Mouse (Mus musculus) gastrocnemius, adult 2 months (tissue): Measurements from ENCODE around the gene Cldn6. TPM values are rescaled to one million over a fixed set of nuclear protein-coding genes. Genes with fewer than 3 reads are reported as not detected.

Source experiments
- DNase-seq: peaks from one replicate; pipeline ENCODE4 v3.0.0; 2022
- H3K27ac ChIP-seq: fragments of 200-600 bp; 2 replicates; pipeline ENCODE4 v1.8.1; 2022; ENCODE audit warnings: mild to moderate bottlenecking
- H3K4me3 ChIP-seq: fragments of 200-600 bp; 2 replicates; pipeline ENCODE4 v1.8.1; 2022; ENCODE audit warnings: mild to moderate bottlenecking, moderate library complexity
- CTCF ChIP-seq: fragments of 200-600 bp; IDR thresholded peaks from 2 replicates; pipeline ENCODE4 v1.8.1; 2022; ENCODE audit warnings: antibody characterized with exemption, mild to moderate bottlenecking, moderate library complexity
- intact Hi-C: fragments of 180-260 bp; cut with DNase I; formaldehyde crosslinking; loops from one replicate; pipeline ENCODE4 v1.15.1; 2025
- total RNA-seq, 2 experiments: library from RNA; stranded (reverse); gene quantifications; 2 replicates each; pipeline ENCODE4 v1.2.3; 2021

Gene Cldn6
- total RNA-seq, 2 experiments from 2014 or later = not detected

DNA sequence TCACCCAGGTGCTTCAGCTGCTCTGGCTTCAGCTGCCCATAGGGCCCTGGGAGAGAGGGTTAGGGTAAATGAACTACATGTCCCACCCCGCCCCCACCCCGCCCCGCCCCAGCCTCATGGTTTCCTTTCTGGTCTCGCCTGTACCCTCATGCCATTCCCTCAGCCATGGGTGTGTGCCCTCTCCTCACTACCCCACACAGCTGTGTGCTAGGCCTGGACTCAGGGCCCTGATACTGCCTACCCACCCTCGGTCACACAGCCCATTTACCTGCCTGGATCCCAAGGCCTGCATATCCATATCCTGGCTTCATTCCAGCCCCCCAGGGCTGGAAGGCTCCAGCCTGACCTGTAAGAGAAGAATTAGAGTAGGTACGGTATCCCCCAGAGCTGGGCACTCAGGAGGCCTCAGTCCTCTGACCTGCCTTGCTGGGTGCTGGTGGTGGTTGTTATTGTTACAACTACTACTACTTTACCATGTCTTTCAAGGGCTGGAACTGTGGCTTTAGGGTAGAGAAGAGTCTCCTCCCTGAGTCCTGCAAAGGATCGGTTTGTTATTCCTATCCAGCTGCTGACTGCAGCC is 26.6 kb downstream of the Cldn6 start:
- no peak overlapping the region for H3K27ac ChIP-seq
- intact Hi-C loops = loop anchor here (2.0 kb wide), 1 partner anchor 45 kb away; the partner anchor contains the start of gene Bicdl2
- no peak for DNase-seq
- no peak for TF ChIP-seq CTCF
- no peak overlapping the region for H3K4me3 ChIP-seq

DNA sequence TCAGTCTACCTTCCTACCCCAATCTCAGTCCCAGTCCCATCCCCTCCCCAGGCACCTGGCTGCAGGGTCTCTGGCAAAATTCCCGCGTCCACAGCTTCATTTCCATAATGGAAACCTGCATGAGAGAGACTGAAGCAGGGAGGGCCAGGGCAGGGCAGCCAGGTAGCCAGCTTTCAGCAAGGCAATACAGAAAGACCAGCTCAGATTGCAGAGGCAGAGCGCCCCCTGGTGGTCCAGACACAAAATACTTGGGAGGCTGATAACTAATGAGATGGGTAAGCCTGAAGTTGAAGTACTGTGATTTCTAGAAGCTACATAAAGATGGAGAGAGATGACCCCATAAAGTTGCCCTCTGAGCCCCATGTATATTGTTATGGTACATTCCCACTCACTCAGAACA is 27.2 kb downstream of the Cldn6 start:
- peak; percentile 96 for TF ChIP-seq CTCF
- H3K27ac ChIP-seq = no peak overlapping the region
- intact Hi-C loops = loop anchor here (2.0 kb wide), 1 partner anchor 45 kb away; the partner anchor contains the start of gene Bicdl2
- DNase-seq = peak; percentile 83
- H3K4me3 ChIP-seq = no peak overlapping the region

- no peak for TF ChIP-seq CTCF
- H3K27ac ChIP-seq = no peak overlapping the region
- DNase-seq = no peak
- intact Hi-C loops = no loop called here
- H3K4me3 ChIP-seq = no peak overlapping the region
Observed at GRCm38 (mm10) chr17:23717003-23717402, 38.0 kb downstream of the Cldn6 start.

GRCm38 (mm10) chr17:23719455-23719854 is 40.4 kb downstream of the Cldn6 start:
- TF ChIP-seq CTCF = no peak
- no peak overlapping the region for H3K27ac ChIP-seq
- H3K4me3 ChIP-seq = no peak overlapping the region
- intact Hi-C loops = no loop called here
- no peak for DNase-seq

GRCm38 (mm10) chr17:23721886-23722285 is 42.8 kb downstream of the Cldn6 start:
- intact Hi-C loops = loop anchor here (10.0 kb wide), 1 partner anchor 527 kb away; the partner anchor contains the start of gene Zfp40
- no peak for TF ChIP-seq CTCF
- H3K4me3 ChIP-seq = no peak overlapping the region
- no peak overlapping the region for H3K27ac ChIP-seq
- DNase-seq = no peak

DNA sequence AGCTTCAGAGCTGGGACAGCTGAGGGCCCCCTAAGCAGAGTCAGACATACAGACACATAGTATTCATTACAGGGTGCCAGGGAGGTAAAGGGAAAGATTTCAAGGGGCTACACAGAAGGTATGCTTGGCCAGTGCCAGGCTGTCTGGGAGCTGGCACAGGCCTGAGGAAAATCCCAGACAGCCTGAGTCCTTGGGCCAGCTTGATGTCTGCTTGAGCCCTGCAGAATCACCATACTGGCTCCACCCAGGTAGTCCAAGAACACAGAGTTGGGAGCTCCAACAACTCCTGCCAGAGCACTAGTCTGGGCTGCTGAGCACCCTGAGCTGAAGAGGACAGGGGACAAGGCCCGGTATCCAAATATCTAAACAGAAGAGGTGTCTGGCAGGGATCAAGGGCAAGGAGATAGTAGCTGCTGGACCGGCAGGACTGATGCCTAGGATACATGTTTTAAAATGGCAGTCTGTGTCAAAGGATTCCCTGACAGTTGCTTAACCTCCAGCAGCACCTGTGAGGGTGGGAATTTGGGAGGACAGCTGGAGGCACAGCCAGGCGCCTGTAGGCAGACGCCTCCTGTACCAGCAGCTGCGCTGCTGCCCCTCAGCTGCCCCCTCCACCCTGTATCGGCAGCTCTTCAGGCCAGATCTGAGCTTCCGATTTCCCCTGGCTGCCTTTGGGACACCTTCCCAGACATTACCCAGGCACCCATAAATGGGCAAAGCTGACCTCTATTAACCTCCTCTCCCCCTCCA is 43.5 kb downstream of the Cldn6 start, which contains the start of gene 1520401A03Rik:
Gene 1520401A03Rik (minus strand): TSS at position 408 of the 750 bp plus-strand sequence.
- no peak for TF ChIP-seq CTCF
- intact Hi-C loops = loop anchor here (10.0 kb wide), 1 partner anchor 528 kb away; the partner anchor contains the start of gene Zfp40
- no peak for DNase-seq

GRCm38 (mm10) chr17:23725477-23725876 is 46.4 kb downstream of the Cldn6 start:
- no peak for TF ChIP-seq CTCF
- no peak for DNase-seq
- intact Hi-C loops = loop anchor here (10.0 kb wide), 1 partner anchor 531 kb away; the partner anchor contains the start of gene Zfp40
- H3K27ac ChIP-seq = peak overlapping the region; percentile 88
- H3K4me3 ChIP-seq = peak overlapping the region; percentile 93

More for the DNA sequence above, 43.5 kb downstream of the Cldn6 start, which contains the start of gene 1520401A03Rik:
- H3K4me3 ChIP-seq = no peak within 1 kb of the TSS
- H3K27ac ChIP-seq = no peak within 1 kb of the TSS

GRCm38 (mm10) chr17:23725999-23726757 is 47.1 kb downstream of the Cldn6 start, which contains the start of gene Pkmyt1:
Gene Pkmyt1 (plus strand): TSS chr17:23726336.
- Histone ChIP-seq H3K4me3 (peak within 1 kb of the TSS; percentile 93), H3K27ac (peak within 1 kb of the TSS; percentile 88)
- peak; percentile 97 for DNase-seq
- intact Hi-C loops = loop anchor here (10.0 kb wide), 1 partner anchor 531 kb away; the partner anchor contains the start of gene Zfp40
- TF ChIP-seq CTCF = no peak

GRCm38 (mm10) chr17:23726758-23727142 is 47.7 kb downstream of the Cldn6 start:
- H3K27ac ChIP-seq = peak overlapping the region; percentile 88
- peak; percentile 4; the same call in 1 of the 2 replicates for TF ChIP-seq CTCF
- H3K4me3 ChIP-seq = peak overlapping the region; percentile 93
- DNase-seq = peak; percentile 88
- intact Hi-C loops = loop anchor here (10.0 kb wide), 1 partner anchor 532 kb away; the partner anchor contains the start of gene Zfp40

DNA sequence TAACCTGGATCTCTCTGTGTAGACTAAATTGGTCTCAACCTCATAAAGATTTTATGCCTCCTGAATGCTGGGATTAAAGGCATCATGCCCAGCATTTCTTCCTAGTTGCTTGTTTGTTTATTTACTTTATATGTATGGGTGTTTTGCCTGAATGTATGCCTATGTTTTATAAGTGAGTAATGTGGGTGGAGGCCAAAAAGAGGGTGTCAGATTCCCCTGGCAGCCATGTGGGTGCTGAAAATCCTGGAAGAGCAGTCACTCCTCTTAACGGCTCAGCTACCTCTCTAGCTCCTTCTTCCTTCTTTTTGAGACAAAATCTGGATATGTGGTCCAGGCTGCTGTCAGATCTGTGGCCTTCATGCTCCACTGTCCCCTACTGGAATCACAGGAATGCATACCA is 51.4 kb downstream of the Cldn6 start:
- no peak for DNase-seq
- TF ChIP-seq CTCF = no peak
- intact Hi-C loops = no loop called here
- H3K27ac ChIP-seq = no peak overlapping the region
- H3K4me3 ChIP-seq = no peak overlapping the region

Other genes with a start within 250 kb of the Cldn6 start
- not detected for gene Vmn2r117, start 199.6 kb upstream of the Cldn6 start, total RNA-seq
- 1 to 10 TPM; 2.0 to 3.3 TPM for gene Zfp213, start 115.0 kb upstream of the Cldn6 start, total RNA-seq
- 1 to 10 TPM; 1.5 to 2.1 TPM for gene Zfp13, start 79.8 kb upstream of the Cldn6 start, total RNA-seq
- not detected for gene Zscan10, start 78.4 kb upstream of the Cldn6 start, total RNA-seq
- gene Mmp25, start 34.0 kb upstream of the Cldn6 start, total RNA-seq = under 1 TPM in 1 of 2 experiments, not detected in 1; 0.06 TPM
- not detected for gene Bicdl2, start 18.7 kb upstream of the Cldn6 start, total RNA-seq
- 100 to 1,000 TPM; 112 to 137 TPM for gene Hcfc1r1, start 5.7 kb upstream of the Cldn6 start, total RNA-seq
- 1 to 10 TPM; 6.3 to 8.8 TPM for gene Thoc6, start 5.4 kb upstream of the Cldn6 start, total RNA-seq
- gene Tnfrsf12a, start 1.8 kb upstream of the Cldn6 start, total RNA-seq = 10 to 100 TPM; 19.5 to 27.5 TPM
- gene Cldn9, start 4.8 kb downstream of the Cldn6 start, total RNA-seq = under 1 TPM; 0.15 to 0.17 TPM
- not detected for gene 1520401A03Rik, start 43.5 kb downstream of the Cldn6 start, total RNA-seq
- under 1 TPM; 0.53 to 0.64 TPM for gene Pkmyt1, start 47.1 kb downstream of the Cldn6 start, total RNA-seq
- 1 to 10 TPM; 2.7 to 4.0 TPM for gene Paqr4, start 61.6 kb downstream of the Cldn6 start, total RNA-seq
- gene Kremen2, start 66.6 kb downstream of the Cldn6 start, total RNA-seq = not detected
- 10 to 100 TPM; 43.3 to 50.4 TPM for gene Flywch1, start 92.4 kb downstream of the Cldn6 start, total RNA-seq
- gene Flywch2, start 106.8 kb downstream of the Cldn6 start, total RNA-seq = under 1 TPM; 0.47 to 0.51 TPM
- gene Srrm2, start 111.3 kb downstream of the Cldn6 start, total RNA-seq = 100 to 1,000 TPM; 178 to 227 TPM
- gene Elob, start 149.9 kb downstream of the Cldn6 start, total RNA-seq = 100 to 1,000 TPM; 296 to 351 TPM
- not detected for gene Prss33, start 156.8 kb downstream of the Cldn6 start, total RNA-seq
- not detected for gene Prss32, start 164.6 kb downstream of the Cldn6 start, total RNA-seq
- gene Prss41, start 164.9 kb downstream of the Cldn6 start, total RNA-seq = not detected
- gene Prss21, start 188.8 kb downstream of the Cldn6 start, total RNA-seq = not detected
- not detected for gene Dcpp1, start 201.6 kb downstream of the Cldn6 start, total RNA-seq
- gene Dcpp2, start 201.6 kb downstream of the Cldn6 start, total RNA-seq = not detected
- gene Dcpp3, start 238.2 kb downstream of the Cldn6 start, total RNA-seq = not detected